Mouse (Mus musculus) layer of hippocampus, postnatal 10 days (tissue): ENCODE results near the gene Minpp1. TPM values are rescaled to one million over a fixed set of nuclear protein-coding genes. Genes with fewer than 3 reads are reported as not detected.

ENCODE experiments used
- DNase-seq, 2 experiments: peaks; one replicate each; pipeline ENCODE4 v3.0.0; 2021; ENCODE audit warnings: low spot score in 2 of 2
- total RNA-seq, 2 experiments: library from RNA; stranded (reverse); gene quantifications; 2 replicates each; pipeline ENCODE4 v1.2.3; 2021

Gene Minpp1
- total RNA-seq, 2 experiments from 2014 or later: 51.8 to 56.3 TPM

DNA sequence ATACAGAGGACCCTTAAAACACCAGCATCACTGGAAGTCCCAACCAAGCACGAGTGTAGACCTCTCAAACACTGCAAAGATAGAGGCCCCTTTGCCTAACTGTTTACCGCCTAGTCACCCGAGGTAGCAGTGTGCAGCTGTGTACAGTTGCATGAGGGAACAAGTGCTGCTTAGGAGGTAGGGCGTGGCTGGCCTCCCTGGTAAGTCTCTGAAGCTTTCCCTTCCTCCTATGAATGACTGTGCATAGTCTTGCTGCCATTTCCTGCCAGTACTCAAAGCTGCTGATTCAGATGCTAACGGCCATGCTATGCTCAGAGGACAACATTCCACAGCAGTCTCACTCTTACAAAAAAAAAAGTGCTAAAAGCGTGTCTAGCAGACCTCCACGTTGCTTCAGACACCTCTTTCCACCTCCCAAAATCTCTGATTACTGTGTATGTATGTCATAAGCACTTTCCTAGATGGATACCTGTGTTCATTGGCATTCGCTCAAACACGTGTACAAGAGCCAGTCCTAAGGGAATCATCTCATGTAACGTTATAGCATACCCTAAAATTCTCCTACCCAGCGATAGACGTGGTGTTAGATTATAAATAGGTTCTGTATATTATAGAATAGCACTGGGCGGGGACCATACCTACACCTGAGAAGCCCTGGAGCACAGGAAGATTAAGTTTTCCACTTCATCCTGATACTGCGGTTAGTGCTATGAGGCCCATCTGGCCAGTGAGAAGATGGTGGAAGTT, 38.4 kb downstream of the Minpp1 start:
- DNase-seq: no peak

DNA sequence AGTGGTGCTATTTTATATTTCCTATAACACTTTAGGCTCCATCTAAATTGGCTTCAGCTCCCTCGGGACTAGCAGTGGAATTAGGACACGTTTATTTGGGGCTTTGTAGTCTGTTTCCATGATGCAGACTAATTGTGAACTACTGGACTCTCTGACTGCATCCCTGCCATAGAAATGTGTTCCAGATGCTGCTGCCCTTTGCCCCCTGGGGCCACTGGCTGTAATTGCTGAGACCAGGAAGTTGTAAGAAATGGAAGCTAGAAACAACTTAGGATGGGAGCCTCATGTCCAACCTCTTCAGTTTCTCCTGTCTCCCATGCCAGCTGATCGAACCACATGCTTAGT, 38.9 kb downstream of the Minpp1 start:
- no peak for DNase-seq

DNA sequence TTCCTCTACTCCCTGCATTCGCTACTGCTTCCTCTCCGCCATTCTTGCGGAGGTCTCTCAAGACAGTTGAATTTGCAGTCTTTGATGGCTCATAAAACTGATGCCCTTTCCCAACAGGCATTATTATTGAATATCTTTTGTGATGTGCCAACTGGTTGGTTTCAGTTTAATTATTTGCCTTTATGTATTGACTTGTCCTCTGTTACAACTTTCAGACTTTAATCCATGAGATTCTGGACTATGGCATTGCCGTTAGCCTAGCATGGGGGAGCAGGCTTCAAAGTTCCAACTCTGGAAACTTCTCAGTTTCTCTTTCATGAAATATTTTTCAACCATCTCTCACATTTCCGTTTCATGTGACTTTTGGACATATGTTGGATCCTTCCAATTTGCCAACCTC, 41.6 kb downstream of the Minpp1 start:
- DNase-seq: no peak

DNA sequence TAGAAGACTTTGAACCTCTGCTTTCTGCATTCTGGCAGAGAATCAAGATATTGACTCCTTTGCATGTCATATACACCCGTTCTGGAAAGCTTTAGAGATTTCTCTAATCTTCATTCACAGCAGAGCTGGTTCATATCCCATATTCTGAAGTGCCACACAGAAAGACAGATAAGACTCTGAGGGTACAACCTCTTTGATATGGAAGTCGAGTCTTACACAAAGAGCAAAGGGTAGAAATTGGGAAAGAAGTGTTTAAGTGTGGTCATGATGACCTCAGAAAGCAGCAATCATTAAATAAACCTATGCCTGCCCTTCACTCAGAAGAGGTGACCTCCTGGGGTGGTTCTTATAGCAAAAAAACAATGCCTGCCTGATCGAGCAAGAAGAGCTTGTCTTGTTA, 43.2 kb downstream of the Minpp1 start:
- no peak for DNase-seq

DNA sequence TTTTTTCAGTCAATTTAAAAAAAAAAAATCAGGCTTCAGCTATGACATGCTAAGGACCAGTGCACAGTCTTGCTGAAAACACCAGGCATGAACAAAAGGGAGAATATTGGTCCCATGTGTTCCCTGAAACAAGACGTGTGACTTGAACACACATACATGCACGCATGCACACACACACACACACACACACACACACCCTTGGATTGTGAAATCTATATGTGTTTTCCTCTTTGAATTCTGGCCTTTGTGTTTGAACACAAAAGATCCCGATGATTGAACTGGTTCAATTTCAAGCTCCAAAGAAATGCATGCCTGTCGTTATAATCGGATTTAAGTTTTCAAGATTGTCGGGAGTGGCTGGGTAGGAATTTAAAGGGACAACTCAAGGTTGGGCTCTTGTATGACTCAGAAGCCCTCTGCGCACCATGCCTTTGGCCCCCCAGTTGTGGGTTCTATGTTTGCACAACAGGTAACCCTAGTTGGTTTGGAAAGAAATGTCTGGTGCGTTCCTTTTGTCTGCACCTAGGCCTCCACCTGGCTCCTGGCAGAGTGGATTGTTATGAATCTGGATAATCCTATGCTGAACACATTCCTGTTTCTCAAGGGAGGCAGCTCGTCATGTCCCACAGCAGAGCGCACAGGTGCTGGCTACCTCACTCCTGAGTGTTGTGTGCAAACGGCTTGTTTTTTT, 43.8 kb downstream of the Minpp1 start:
- no peak for DNase-seq

DNA sequence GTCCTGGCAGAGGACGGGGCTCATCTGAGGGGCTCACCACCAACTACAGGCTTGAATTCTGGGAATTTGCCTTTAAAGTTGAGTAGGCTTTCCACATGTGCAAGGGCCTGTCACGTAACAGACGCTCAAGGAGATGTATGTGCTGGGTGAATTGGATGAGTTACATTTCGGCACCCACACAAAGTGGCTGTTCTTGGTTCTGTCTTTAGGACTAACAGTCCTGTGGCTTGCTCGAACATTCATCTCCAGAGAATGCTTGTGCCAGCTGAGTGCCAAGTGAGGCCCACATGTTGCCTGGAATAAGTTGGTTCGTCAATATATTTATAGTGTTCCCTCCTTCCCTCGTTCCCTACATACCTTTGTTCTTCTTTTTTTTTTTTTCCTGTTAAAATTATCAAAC, 44.7 kb downstream of the Minpp1 start:
- no peak for DNase-seq

DNA sequence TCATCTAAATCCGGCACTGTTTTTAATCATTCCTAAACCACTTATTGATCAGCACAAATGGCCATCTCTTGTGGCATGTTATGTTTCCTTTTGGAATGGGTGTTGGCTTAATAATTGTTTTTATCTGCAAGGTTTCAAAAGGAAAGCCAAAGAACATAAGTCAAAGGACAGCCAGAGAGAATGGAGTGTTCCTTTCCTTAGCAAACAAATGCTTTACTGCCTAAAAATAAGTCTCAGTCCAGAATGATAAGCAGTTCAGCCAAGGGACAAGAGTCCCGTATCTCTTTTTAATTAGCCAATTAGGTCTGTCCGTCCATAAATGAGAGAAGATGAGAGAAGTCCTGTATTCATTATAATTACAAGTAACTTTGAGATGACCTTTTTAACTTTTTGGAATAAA, 46.8 kb downstream of the Minpp1 start:
- DNase-seq: no peak

DNA sequence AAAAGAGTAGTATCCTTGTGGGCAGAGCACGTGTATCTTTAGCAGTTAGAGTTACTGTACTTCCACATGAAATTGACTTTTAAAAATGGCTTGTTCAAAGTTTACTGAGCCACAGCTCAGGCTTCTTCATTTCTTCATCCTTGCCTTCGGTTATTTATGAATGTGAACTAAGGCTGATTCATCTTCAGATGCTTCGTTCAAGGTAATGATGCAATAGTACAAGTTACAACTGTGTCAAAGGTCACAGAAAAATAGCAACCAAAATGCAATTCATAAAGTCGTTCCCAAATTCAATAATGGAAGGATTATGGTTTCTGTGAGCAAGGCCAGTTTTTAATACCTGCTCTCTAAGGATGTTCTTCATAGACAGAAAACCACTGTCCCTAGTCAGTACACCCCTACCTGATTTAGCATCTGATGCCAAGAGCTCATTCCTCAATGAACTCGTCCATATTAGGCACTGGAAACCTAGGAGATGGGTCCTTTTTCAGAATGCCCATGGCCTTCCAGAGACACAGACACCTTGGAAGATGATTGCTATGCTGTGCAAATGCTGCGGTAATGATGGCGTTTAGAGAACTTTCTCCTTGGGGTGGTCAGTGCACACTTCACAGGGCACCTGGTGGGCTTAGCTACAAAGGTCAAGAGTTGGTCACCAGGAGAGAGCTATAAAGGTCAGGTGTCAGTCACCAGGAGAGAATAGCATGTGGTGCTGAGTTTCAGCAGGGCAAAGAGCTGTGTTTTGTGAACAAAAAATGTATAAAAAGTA, 47.4 kb downstream of the Minpp1 start:
- no peak for DNase-seq

DNA sequence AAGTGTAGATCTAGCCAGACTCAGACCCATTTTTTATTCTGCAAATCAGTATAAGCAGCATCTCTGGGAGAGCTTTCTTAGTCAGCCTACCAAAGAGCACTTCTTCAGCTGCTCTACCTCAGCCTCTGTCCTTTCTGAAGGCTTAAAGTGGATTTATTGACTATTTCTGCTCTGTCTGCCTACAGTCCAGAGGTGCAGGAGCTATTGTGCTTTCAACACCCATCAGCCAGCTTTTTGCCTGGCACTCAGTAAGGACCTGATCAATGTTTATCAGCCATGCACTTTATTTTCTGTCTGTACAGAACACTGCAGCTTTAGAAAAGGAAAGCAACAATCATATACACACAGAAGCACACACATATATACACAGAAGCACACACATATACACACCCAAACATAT, 49.3 kb downstream of the Minpp1 start:
- DNase-seq: no peak

DNA sequence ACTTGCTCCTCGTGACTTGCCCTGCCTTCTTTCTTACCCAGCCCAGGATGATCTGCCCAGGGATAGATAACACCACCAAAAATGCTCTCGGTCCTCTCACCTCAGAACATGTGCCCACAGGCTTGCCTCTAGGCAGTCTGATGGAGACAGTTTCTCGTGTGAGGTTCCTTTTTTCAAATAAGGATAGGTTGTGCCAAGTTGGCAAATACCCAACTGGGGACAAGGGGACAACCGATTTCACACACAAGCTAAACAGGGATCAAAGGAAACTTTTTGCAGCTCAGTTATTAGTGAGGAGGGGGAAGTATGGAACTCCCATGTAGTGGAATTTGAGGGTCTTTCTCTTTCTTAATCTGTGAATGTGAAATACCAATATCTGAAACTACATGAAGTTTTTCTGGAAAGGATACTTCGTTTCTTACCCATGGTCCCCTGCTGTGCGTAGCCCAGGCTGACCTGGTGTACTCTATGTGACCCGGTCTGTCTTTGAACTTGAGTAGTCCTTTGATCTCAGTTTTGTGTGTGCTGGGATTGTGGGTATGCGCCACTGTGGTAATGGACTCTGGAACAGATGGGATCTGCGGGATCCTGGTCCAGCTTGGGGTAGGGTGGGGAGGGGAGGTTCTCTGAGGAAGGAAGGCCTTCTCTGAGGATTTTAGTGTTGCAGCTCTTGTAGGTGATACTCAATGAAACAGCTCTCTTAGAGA, 57.4 kb downstream of the Minpp1 start:
- DNase-seq: no peak

DNA sequence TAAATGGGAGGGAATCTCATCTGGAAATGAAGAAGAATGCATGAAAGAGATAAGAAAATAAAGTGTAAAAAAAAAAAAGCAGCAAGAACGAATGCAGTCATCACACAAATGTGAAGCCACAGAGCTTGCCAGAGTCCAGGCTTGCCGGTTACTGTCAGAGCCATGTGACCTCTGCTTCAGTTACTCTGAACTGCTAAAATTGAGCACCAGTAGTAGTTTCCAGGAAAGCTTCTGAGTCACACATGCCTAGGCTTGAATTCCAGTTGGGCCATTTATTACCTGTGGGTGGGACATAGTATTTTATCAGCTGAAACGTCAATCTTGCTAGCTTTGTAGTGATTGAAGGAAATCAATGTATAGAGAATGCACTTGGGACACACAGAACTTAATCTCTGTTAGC, 61.8 kb downstream of the Minpp1 start:
- no peak for DNase-seq

DNA sequence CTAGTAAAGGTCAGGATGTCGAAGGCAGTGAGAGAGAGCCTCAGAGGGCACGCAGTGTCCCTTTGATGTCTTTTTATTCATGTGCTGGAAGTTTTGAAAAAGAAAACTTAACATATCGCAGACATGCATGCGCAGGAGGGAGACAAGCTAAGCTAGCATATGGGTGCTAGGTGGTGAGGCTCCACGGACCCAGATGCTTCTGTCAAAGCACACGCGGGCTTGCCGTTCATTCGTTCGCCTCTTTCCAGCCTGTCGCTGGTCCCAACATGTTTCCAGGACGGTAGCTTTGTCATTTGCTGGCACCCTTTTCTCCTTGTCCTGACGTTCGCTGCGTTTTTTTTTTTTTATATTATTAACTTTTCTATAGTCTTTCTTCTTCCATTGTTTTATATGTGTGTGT, 62.6 kb downstream of the Minpp1 start:
- no peak for DNase-seq

DNA sequence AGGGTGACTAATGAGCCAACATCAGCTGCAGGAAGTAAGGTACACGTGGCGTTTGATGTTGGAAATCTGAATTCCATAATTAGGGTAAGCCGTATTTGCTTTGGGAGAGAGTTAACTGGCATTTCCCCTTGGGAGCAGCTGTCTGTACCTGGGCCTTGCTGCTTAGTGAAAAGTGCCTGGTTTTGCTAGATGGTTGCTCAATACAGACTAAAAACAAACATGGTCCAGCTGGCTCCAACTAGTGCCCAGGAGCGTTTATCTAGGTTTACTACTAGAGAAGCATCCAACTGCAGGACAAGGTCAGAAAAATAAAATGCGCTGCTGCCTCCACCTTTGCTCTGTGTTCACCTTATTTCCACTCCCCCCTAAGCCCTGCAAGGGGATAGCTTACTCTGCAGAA, 64.9 kb downstream of the Minpp1 start:
- DNase-seq: no peak

DNA sequence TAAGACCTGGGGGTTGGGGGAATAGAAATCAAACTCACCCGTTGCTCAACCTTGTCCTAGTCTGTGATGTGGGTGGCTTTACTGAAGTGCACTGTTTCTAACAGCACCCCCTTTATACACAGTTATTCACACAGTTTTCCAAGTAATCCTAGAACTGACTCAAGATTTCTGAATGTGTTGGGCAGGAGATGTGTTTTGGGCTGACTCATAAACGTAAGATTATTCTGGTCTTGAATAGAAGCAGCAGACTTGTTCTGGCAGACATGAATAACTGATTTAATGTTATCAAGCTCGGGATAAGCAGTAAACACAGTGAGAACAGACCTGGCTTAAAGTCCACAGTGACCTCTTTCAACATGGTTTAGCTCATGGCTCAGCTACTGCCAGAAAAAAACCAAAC, 65.9 kb downstream of the Minpp1 start:
- no peak for DNase-seq

DNA sequence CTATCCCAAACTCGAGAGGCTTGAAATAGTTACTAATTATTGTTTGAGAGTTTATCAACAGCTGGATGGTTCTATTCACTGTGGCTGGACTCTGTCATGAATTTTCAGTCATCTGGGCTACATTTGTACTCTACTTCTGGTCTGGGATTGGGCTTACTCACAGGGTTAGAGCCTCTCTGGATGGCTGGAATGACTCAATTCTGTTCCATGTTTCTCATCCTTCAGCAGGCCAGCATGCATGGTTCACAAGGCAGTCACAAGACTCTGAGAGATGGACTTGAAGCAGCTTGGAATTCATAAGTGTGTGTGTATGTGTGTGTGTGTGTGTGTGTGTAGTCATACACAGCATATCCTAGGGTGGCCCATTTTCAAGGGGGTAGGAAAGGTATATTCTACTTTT, 66.5 kb downstream of the Minpp1 start:
- DNase-seq: no peak

DNA sequence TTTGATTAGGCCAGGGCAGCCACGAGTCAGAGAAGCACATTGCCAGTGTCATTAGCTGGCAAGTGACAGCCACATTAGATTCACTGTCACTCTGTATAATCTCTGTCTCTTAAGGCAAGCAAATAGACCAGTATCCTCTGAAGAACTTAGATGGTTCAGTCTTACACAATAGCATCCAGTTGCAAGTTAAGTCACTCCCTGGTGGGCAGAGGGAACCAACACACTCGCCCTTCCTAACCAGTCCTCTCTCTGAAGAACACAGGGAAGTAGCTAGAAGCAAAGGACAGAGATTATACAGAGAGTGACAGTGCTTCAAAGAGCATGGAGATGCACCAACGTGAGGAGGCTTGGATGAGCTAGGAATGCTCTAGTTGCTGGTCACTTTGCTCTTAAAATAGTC, 67.7 kb downstream of the Minpp1 start:
- no peak for DNase-seq

DNA sequence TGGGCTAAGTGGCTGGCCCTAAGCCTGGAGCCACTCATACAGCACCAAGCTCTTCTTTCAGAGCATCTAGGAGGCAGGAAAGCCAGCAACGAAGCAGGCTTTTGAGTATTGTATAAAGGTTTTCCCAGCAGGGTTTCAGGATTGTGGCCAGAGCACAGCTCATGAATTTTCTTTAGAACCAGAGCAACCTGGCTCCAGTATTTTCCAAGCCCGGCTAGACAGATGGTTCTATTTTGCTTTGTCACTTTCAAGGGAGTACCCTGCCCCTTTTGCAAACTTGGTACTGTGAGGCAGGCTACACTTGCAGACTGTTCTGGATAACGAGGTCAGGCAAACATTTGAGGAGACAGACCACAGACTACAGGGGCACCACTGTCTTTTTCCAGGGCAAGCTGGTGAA, 69.7 kb downstream of the Minpp1 start:
- DNase-seq: peak; percentile 22 to 40

Other genes with a start within 250 kb of the Minpp1 start
- gene Sgms1, start 96.1 kb upstream of the Minpp1 start, total RNA-seq: 10 to 100 TPM; 36.3 to 44.3 TPM
- 10 to 100 TPM; 27.0 to 36.9 TPM for gene Rpl9-ps6, start 19.2 kb upstream of the Minpp1 start, total RNA-seq
- gene Papss2, start 110.0 kb downstream of the Minpp1 start, total RNA-seq: 1 to 10 TPM; 5.8 to 6.4 TPM